Mouse (Mus musculus) skeletal muscle tissue, postnatal 0 days (tissue): ENCODE measurements around the gene Myo18b. TPM values are rescaled to one million over a fixed set of nuclear protein-coding genes. Genes with fewer than 3 reads are reported as not detected.

Source experiments
- polyA plus RNA-seq: library from polyadenylated mRNA; unstranded; fragments of >200 nt; fragmentation: Nextera tagmentation; extraction: Ambion mirVana; gene quantifications from 2 replicates; pipeline ENCODE4 v1.2.1, GENCODE M21; 2015

Gene Myo18b
- polyA plus RNA-seq = 27.1 and 36.4 TPM in 2 replicates

GRCm38 (mm10) chr5:112895674-112896654, at the start of gene Myo18b:
Gene Myo18b, minus strand, starts transcription at chr5:112896362.

Other genes starting within 250 kb of the Myo18b start
- gene Grk3, start 119.4 kb upstream of the Myo18b start, polyA plus RNA-seq = 2.4 and 3.1 TPM in 2 replicates
- not detected in 2 replicates for gene Crybb2, start 173.8 kb upstream of the Myo18b start, polyA plus RNA-seq
- gene Crybb3, start 185.2 kb upstream of the Myo18b start, polyA plus RNA-seq = 0.63 and 0.88 TPM in 2 replicates